Mouse (Mus musculus) kidney, adult 2 months (tissue): ENCODE data around the gene Serpina3g.

Experiments used
- CTCF ChIP-seq: fragments of 200-500 bp; conservative IDR thresholded peaks from 2 replicates; pipeline ENCODE4 v1.5.1; 2011; ENCODE audit warnings: low read depth, mild to moderate bottlenecking, control low read depth, low read length, moderate library complexity, mixed read lengths; ENCODE audit not compliant: insufficient read depth, insufficient read length
- POLR2A ChIP-seq: fragments of 200-500 bp; IDR thresholded peaks from one replicate; pipeline ENCODE4 v1.6.1; 2011; ENCODE audit warnings: low read depth, low read length, control low read depth

- TF ChIP-seq POLR2A (no peak), CTCF (no peak)
Measured at GRCm38 (mm10) chr12:104245595-104245994, 9.6 kb downstream of the Serpina3g start.
